Mouse (Mus musculus) kidney, adult 2 months (tissue): Measurements from ENCODE around the gene Tfr2.

Experiments
- CTCF ChIP-seq: fragments of 200-500 bp; conservative IDR thresholded peaks from 2 replicates; pipeline ENCODE4 v1.5.1; 2011; ENCODE audit warnings: low read depth, mild to moderate bottlenecking, control low read depth, low read length, moderate library complexity, mixed read lengths; ENCODE audit not compliant: insufficient read depth, insufficient read length
- POLR2A ChIP-seq: fragments of 200-500 bp; IDR thresholded peaks from one replicate; pipeline ENCODE4 v1.6.1; 2011; ENCODE audit warnings: low read depth, low read length, control low read depth

GRCm38 (mm10) chr5:137522711-137523110 is 46.9 kb upstream of the Tfr2 start:
- TF ChIP-seq CTCF (no peak), POLR2A (no peak)
